Mouse (Mus musculus) bone marrow macrophage, adult 2 months (primary cell): ENCODE results near the gene Shb.

Experiments used
- CTCF ChIP-seq: IDR thresholded peaks from 2 replicates; pipeline ENCODE4 v1.5.1; 2012; ENCODE audit warnings: low read depth, mild to moderate bottlenecking, low read length, moderate library complexity
- POLR2A ChIP-seq: IDR thresholded peaks from 2 replicates; pipeline ENCODE4 v1.6.1; 2012; ENCODE audit warnings: mild to moderate bottlenecking, low read depth, low read length, borderline replicate concordance

GRCm38 (mm10) chr4:45429451-45429850 lies 102.8 kb downstream of the Shb start:
- TF ChIP-seq CTCF = no peak
- no peak for TF ChIP-seq POLR2A
